Mouse (Mus musculus): ENCODE results near the gene Creb3l1. TPM values are rescaled to one million over a fixed set of nuclear protein-coding genes. Genes with fewer than 3 reads are reported as not detected.
A peak's percentile ranks its signal among the peaks of the same experiment; 100 is the strongest.

The Creb3l1 gene
- total and polyA plus RNA-seq, 2 experiments from 2014 or later = 3.8 to 4.2 TPM

DNA sequence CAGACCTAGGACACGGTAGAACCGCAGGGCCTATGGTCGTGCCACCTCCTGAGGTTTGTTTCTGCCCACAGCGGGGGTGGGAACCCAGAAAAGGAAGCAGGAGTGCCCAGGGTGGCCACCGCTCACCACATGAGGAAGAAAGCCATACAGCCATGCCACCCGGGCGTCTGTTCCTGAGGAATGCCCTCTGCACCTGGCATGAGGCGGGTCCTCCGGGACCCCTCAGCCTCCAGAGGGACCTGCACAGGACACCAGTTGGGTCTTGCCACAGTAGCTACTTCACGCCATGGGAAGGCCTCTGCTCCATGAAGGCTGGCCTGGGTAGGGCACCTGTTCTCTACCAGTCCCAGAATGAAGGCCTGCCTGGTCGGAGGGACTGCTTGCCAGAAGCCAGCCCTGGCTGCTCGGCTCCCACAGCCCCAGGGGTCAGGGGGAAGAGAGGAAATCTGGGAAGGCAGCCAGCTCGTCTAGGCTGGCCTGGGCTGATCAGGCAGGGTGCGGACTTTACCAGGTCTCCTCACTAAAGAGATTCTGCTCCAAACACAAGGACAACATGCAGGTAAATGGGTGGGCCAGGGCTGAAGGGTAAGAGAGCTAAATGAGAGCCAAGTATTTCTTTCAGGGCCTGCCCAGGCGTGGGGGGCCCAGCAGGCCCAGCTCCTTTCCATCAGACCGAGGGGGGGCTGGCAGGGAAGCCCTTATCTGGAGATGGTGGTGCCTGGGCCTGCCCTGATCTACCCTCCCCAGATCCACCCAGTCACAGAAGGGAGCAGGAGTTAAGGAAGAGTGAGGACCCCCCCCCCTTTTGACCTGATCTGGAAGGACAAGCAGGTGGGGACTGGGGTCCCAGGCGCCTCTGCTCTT, 74.7 kb downstream of the Creb3l1 start:
- H3K9ac ChIP-seq (replicated peaks; ENCODE audit: low read depth, low read length) = peak overlapping the region; percentile 77
- DNase-seq (ENCODE audit: low spot score) (peak; percentile 73), ATAC-seq (ENCODE audit: insufficient read depth, low read depth) (peak; percentile 70)
- H3K9me3 ChIP-seq (replicated peaks; ENCODE audit: control insufficient read depth, low read length) = no peaks in the 10 kb centered on the region
- peak overlapping the region; percentile 99 for H3K27ac ChIP-seq (ENCODE audit: low read depth)
- peaks cover 12% of the 10 kb centered on the region; the same call in 1 of the 2 replicates for H3K36me3 ChIP-seq (replicated peaks; ENCODE audit: control insufficient read depth, insufficient read depth, low read length)
- WGBS = 33% methylated on average over 16 of the region's 17 CpGs
- peak overlapping the region; percentile 76 for H3K4me2 ChIP-seq (ENCODE audit: low read depth, low read length)
- no peaks in the 10 kb centered on the region for H3K27me3 ChIP-seq (ENCODE audit: control insufficient read depth, insufficient read depth, low read length)
- peaks cover 60% of the 10 kb centered on the region for H3K4me1 ChIP-seq (ENCODE audit: control insufficient read depth, insufficient read depth)
- TF ChIP-seq CTCF (IDR thresholded peaks at IDR 0.05; ENCODE audit: low read depth) = no peak
- TF ChIP-seq EP300 (IDR thresholded peaks at IDR 0.05; ENCODE audit: low read depth) = no peak
- H3K4me3 ChIP-seq (ENCODE audit: low read depth, low read length) = peak overlapping the region; percentile 50

DNA sequence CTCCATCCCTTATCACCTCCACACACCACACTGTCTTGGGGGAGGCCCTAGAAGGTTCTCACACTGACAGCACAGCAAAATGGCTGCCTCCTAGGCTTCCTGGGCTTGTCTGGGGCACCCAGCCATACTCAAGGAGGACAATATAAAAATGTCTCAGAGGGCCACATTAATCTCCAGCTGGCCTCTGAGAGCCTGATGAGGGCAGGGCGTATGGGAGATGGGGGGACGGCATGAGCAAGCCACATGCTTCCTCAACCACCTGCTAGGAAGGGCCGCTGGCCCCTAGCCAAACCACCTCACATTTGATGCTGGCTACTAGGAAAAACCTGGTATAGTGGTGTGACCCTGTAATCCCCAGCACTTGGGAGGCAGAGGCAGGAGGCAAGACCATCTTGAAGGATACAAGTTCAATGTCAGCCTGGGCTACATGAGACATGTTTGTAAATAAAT, 75.5 kb downstream of the Creb3l1 start:
- H3K27ac ChIP-seq (ENCODE audit: low read depth) = peak overlapping the region; percentile 99
- H3K9me3 ChIP-seq (replicated peaks; ENCODE audit: control insufficient read depth, low read length) = no peaks in the 10 kb centered on the region
- peaks cover 53% of the 10 kb centered on the region for H3K4me1 ChIP-seq (ENCODE audit: control insufficient read depth, insufficient read depth)
- DNase-seq (ENCODE audit: low spot score) (no peak), ATAC-seq (ENCODE audit: insufficient read depth, low read depth) (no peak)
- WGBS = 33% methylated on average over 3 of the region's 3 CpGs
- H3K36me3 ChIP-seq (replicated peaks; ENCODE audit: control insufficient read depth, insufficient read depth, low read length) = peaks cover 14% of the 10 kb centered on the region; the same call in 1 of the 2 replicates
- H3K4me3 ChIP-seq (ENCODE audit: low read depth, low read length) = peak overlapping the region; percentile 50
- H3K4me2 ChIP-seq (ENCODE audit: low read depth, low read length) = peak overlapping the region; percentile 76
- TF ChIP-seq CTCF (IDR thresholded peaks at IDR 0.05; ENCODE audit: low read depth) (no peak), EP300 (IDR thresholded peaks at IDR 0.05; ENCODE audit: low read depth) (no peak)
- H3K27me3 ChIP-seq (ENCODE audit: control insufficient read depth, insufficient read depth, low read length) = no peaks in the 10 kb centered on the region
- peak overlapping the region; percentile 77 for H3K9ac ChIP-seq (replicated peaks; ENCODE audit: low read depth, low read length)

DNA sequence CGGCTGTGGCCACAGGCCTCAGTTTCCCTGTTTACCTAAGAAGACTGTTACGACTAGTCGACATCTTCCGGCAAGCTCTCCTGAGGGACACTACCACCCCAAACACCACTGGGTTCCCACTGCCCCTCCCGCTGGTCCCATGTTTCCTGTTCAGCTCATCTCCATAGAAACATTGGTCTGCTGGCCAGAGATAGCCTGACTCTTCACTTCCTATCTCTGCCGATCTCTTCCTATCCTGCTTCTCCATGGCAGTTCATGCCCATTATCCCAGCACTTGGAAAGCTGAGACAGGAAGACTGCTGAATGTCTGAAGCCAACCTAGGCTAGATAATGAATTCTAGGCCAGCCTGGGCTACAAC, 76.2 kb downstream of the Creb3l1 start:
- no peak for TF ChIP-seq EP300 (IDR thresholded peaks at IDR 0.05; ENCODE audit: low read depth)
- TF ChIP-seq CTCF (IDR thresholded peaks at IDR 0.05; ENCODE audit: low read depth) = no peak
- no peaks in the 10 kb centered on the region for H3K9me3 ChIP-seq (replicated peaks; ENCODE audit: control insufficient read depth, low read length)
- H3K4me3 ChIP-seq (ENCODE audit: low read depth, low read length) = peak overlapping the region; percentile 6; the same call in 1 of the 2 replicates
- peaks cover 46% of the 10 kb centered on the region for H3K4me1 ChIP-seq (ENCODE audit: control insufficient read depth, insufficient read depth)
- peak overlapping the region; percentile 44; the same call in 1 of the 2 replicates for H3K9ac ChIP-seq (replicated peaks; ENCODE audit: low read depth, low read length)
- ATAC-seq (ENCODE audit: insufficient read depth, low read depth) = no peak
- 54% methylated on average over 6 of the region's 6 CpGs for WGBS
- no peak for DNase-seq (ENCODE audit: low spot score)
- peaks cover 18% of the 10 kb centered on the region for H3K36me3 ChIP-seq (replicated peaks; ENCODE audit: control insufficient read depth, insufficient read depth, low read length)
- peak overlapping the region; percentile 76 for H3K4me2 ChIP-seq (ENCODE audit: low read depth, low read length)
- H3K27ac ChIP-seq (ENCODE audit: low read depth) = peak overlapping the region; percentile 99
- H3K27me3 ChIP-seq (ENCODE audit: control insufficient read depth, insufficient read depth, low read length) = no peaks in the 10 kb centered on the region

DNA sequence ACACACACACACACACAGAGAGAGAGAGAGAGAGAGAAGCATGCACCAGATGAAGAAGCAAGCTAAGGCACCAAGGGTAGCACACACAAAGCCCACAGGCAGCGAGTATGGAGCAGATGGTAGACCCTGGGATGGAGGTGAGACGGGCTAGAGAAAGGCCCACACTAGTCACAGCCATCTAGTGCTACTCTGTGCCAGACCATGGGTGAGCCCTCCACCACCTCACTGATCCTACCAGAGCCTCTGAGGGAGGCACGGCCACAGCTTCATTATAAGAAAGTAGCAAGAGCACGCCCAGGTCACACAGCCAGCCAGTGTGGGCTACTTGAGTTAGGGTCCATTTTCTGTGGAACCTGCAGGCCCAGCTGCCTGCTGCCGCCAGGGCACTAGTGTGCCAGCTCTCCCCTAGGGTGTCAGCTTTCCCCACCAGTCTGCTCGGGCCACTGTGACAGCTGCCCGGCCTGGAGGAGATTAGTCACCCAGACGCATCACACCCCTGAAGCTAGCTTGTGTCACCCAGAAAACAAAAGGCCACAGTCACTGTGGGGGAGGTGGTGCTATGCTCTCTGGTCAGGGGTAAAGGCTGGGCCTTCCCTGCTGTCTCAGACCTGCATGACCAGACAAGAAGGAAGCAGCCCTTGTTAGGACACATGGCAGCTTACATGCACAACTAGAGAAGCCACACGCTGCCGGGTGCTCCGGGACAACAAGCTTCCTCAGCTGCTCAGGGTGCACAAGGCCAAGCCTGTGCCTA, 76.7 kb downstream of the Creb3l1 start:
- Histone ChIP-seq H3K9ac (replicated peaks; ENCODE audit: low read depth, low read length) (peak overlapping the region; percentile 44; the same call in 1 of the 2 replicates), H3K4me3 (ENCODE audit: low read depth, low read length) (peak overlapping the region; percentile 6; the same call in 1 of the 2 replicates), H3K36me3 (replicated peaks; ENCODE audit: control insufficient read depth, insufficient read depth, low read length) (peaks cover 24% of the 10 kb centered on the region), H3K4me2 (ENCODE audit: low read depth, low read length) (peak overlapping the region; percentile 76), H3K27me3 (ENCODE audit: control insufficient read depth, insufficient read depth, low read length) (no peaks in the 10 kb centered on the region), H3K4me1 (ENCODE audit: control insufficient read depth, insufficient read depth) (peaks cover 46% of the 10 kb centered on the region), H3K27ac (ENCODE audit: low read depth) (peak overlapping the region; percentile 99), H3K9me3 (replicated peaks; ENCODE audit: control insufficient read depth, low read length) (no peaks in the 10 kb centered on the region)
- 42% methylated on average over 11 of the region's 11 CpGs for WGBS
- ATAC-seq (ENCODE audit: insufficient read depth, low read depth) = 0 out of 2 replicates have a peak, but pooled peaks have one; percentile 3
- TF ChIP-seq EP300 (IDR thresholded peaks at IDR 0.05; ENCODE audit: low read depth) = no peak
- TF ChIP-seq CTCF (IDR thresholded peaks at IDR 0.05; ENCODE audit: low read depth) = no peak
- peak; percentile 49 for DNase-seq (ENCODE audit: low spot score)

DNA sequence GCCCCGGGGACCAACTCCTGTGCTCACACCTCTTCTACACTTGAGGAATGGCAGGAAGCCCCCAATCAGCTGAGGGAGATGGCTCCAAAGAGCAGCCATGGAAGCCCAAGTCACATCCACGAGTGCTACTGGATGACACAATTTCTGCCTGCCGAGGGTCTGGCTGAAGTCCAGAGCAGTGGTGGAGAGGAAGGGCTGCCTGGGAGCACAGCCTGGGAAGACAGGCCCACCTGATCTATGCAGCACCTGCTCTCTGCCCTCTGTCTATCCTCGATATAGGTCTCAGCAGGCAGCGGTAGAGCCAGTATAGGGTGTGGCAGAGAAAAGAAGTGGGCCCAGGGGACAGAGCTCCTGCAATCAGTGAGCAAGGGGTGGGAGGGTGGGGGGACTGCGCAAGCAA, 77.5 kb downstream of the Creb3l1 start:
- Histone ChIP-seq H3K4me2 (ENCODE audit: low read depth, low read length) (peak overlapping the region; percentile 76; the same call in 1 of the 2 replicates), H3K9me3 (replicated peaks; ENCODE audit: control insufficient read depth, low read length) (no peaks in the 10 kb centered on the region), H3K27ac (ENCODE audit: low read depth) (peak overlapping the region; percentile 99; the same call in 1 of the 2 replicates), H3K4me3 (ENCODE audit: low read depth, low read length) (no peak overlapping the region), H3K4me1 (ENCODE audit: control insufficient read depth, insufficient read depth) (peaks cover 44% of the 10 kb centered on the region), H3K36me3 (replicated peaks; ENCODE audit: control insufficient read depth, insufficient read depth, low read length) (peaks cover 28% of the 10 kb centered on the region), H3K27me3 (ENCODE audit: control insufficient read depth, insufficient read depth, low read length) (no peaks in the 10 kb centered on the region), H3K9ac (replicated peaks; ENCODE audit: low read depth, low read length) (peak overlapping the region; percentile 44; the same call in 1 of the 2 replicates)
- 16% methylated on average over 6 of the region's 6 CpGs for WGBS
- TF ChIP-seq EP300 (IDR thresholded peaks at IDR 0.05; ENCODE audit: low read depth) = no peak
- no peak for TF ChIP-seq CTCF (IDR thresholded peaks at IDR 0.05; ENCODE audit: low read depth)
- ATAC-seq (ENCODE audit: insufficient read depth, low read depth) (no peak), DNase-seq (ENCODE audit: low spot score) (no peak)

Data from heart, postnatal 0 days (tissue).